Mouse (Mus musculus): ENCODE results near the gene Lin7a. TPM values are rescaled to one million over a fixed set of nuclear protein-coding genes. Genes with fewer than 3 reads are reported as not detected.
A peak's percentile ranks its signal among the peaks of the same experiment; 100 is the strongest.

Lin7a gene
- polyA plus RNA-seq, 1 experiment from 2014 or later: 1.4 TPM

- H3K9me3 ChIP-seq (ENCODE audit: low read length): no peaks in the 10 kb centered on the region
- TF ChIP-seq EP300 (IDR thresholded peaks at IDR 0.05; ENCODE audit: low read depth) (no peak), CTCF (IDR thresholded peaks at IDR 0.05; ENCODE audit: low read depth) (no peak)
- no peak for DNase-seq
- H3K4me1 ChIP-seq (ENCODE audit: insufficient read depth): no peaks in the 10 kb centered on the region
- no peaks in the 10 kb centered on the region for H3K36me3 ChIP-seq (replicated peaks; ENCODE audit: insufficient read depth, low read length)
- no peak overlapping the region for H3K4me3 ChIP-seq (ENCODE audit: low read depth, low read length)
- H3K27me3 ChIP-seq (ENCODE audit: insufficient read depth, low read length): no peaks in the 10 kb centered on the region
- H3K27ac ChIP-seq (ENCODE audit: low read depth): no peak overlapping the region
- no peak overlapping the region for H3K9ac ChIP-seq (replicated peaks)
- 78% methylated on average over 4 of the region's 4 CpGs for WGBS (ENCODE audit: insufficient replicate concordance)
- H3K4me2 ChIP-seq (ENCODE audit: low read depth, low read length): no peak overlapping the region
- no peak for ATAC-seq
Measured at GRCm38 (mm10) chr10:107253191-107253965, 18.1 kb upstream of the Lin7a start.

- H3K27ac ChIP-seq (ENCODE audit: low read depth): no peak overlapping the region
- TF ChIP-seq EP300 (IDR thresholded peaks at IDR 0.05; ENCODE audit: low read depth): no peak
- TF ChIP-seq CTCF (IDR thresholded peaks at IDR 0.05; ENCODE audit: low read depth): no peak
- no peak overlapping the region for H3K4me2 ChIP-seq (ENCODE audit: low read depth, low read length)
- H3K4me1 ChIP-seq (ENCODE audit: insufficient read depth): no peaks in the 10 kb centered on the region
- H3K4me3 ChIP-seq (ENCODE audit: low read depth, low read length): no peak overlapping the region
- H3K9ac ChIP-seq (replicated peaks): no peak overlapping the region
- H3K27me3 ChIP-seq (ENCODE audit: insufficient read depth, low read length): no peaks in the 10 kb centered on the region
- no peaks in the 10 kb centered on the region for H3K9me3 ChIP-seq (ENCODE audit: low read length)
- H3K36me3 ChIP-seq (replicated peaks; ENCODE audit: insufficient read depth, low read length): no peaks in the 10 kb centered on the region
- no peak for ATAC-seq
- DNase-seq: no peak
Measured at GRCm38 (mm10) chr10:107254656-107255055, 16.8 kb upstream of the Lin7a start.

- no peaks in the 10 kb centered on the region for H3K36me3 ChIP-seq (replicated peaks; ENCODE audit: insufficient read depth, low read length)
- H3K27me3 ChIP-seq (ENCODE audit: insufficient read depth, low read length): no peaks in the 10 kb centered on the region
- DNase-seq (no peak), ATAC-seq (no peak)
- no peak overlapping the region for H3K4me2 ChIP-seq (ENCODE audit: low read depth, low read length)
- H3K9ac ChIP-seq (replicated peaks): no peak overlapping the region
- TF ChIP-seq CTCF (IDR thresholded peaks at IDR 0.05; ENCODE audit: low read depth) (no peak), EP300 (IDR thresholded peaks at IDR 0.05; ENCODE audit: low read depth) (no peak)
- H3K4me3 ChIP-seq (ENCODE audit: low read depth, low read length): no peak overlapping the region
- 72% methylated on average over 6 of the region's 6 CpGs for WGBS (ENCODE audit: insufficient replicate concordance)
- H3K27ac ChIP-seq (ENCODE audit: low read depth): no peak overlapping the region
- no peaks in the 10 kb centered on the region for H3K4me1 ChIP-seq (ENCODE audit: insufficient read depth)
- no peaks in the 10 kb centered on the region for H3K9me3 ChIP-seq (ENCODE audit: low read length)
Measured at GRCm38 (mm10) chr10:107255351-107256050, 16.0 kb upstream of the Lin7a start.

GRCm38 (mm10) chr10:107256451-107256960, 15.0 kb upstream of the Lin7a start:
- DNase-seq (no peak), ATAC-seq (no peak)
- Histone ChIP-seq H3K9ac (replicated peaks) (no peak overlapping the region), H3K27me3 (ENCODE audit: insufficient read depth, low read length) (no peaks in the 10 kb centered on the region), H3K4me1 (ENCODE audit: insufficient read depth) (no peaks in the 10 kb centered on the region), H3K36me3 (replicated peaks; ENCODE audit: insufficient read depth, low read length) (no peaks in the 10 kb centered on the region), H3K9me3 (ENCODE audit: low read length) (no peaks in the 10 kb centered on the region), H3K27ac (ENCODE audit: low read depth) (no peak overlapping the region), H3K4me2 (ENCODE audit: low read depth, low read length) (no peak overlapping the region), H3K4me3 (ENCODE audit: low read depth, low read length) (no peak overlapping the region)
- WGBS (ENCODE audit: insufficient replicate concordance): 70% methylated on average over 5 of the region's 5 CpGs
- no peak for TF ChIP-seq CTCF (IDR thresholded peaks at IDR 0.05; ENCODE audit: low read depth)
- TF ChIP-seq EP300 (IDR thresholded peaks at IDR 0.05; ENCODE audit: low read depth): no peak

- H3K4me3 ChIP-seq (ENCODE audit: low read depth, low read length): no peak overlapping the region
- DNase-seq: no peak
- 67% methylated on average over 2 of the region's 2 CpGs for WGBS (ENCODE audit: insufficient replicate concordance)
Measured at GRCm38 (mm10) chr10:107260428-107260827, 11.1 kb upstream of the Lin7a start.

GRCm38 (mm10) chr10:107272131-107272803, 781 bp downstream of the Lin7a start:
- H3K27ac ChIP-seq (ENCODE audit: low read depth): no peak overlapping the region
- H3K4me1 ChIP-seq (ENCODE audit: insufficient read depth): no peaks in the 10 kb centered on the region
- ATAC-seq: peak; percentile 71
- H3K4me3 ChIP-seq (ENCODE audit: low read depth, low read length): peak overlapping the region; percentile 55
- 0 out of 2 replicates have a peak overlapping the region, but pooled peaks have one; percentile 30 for H3K9ac ChIP-seq (replicated peaks)
- TF ChIP-seq CTCF (IDR thresholded peaks at IDR 0.05; ENCODE audit: low read depth) (no peak), EP300 (IDR thresholded peaks at IDR 0.05; ENCODE audit: low read depth) (no peak)
- peaks cover 7% of the 10 kb centered on the region; the same call in 1 of the 2 replicates for H3K27me3 ChIP-seq (ENCODE audit: insufficient read depth, low read length)
- H3K36me3 ChIP-seq (replicated peaks; ENCODE audit: insufficient read depth, low read length): no peaks in the 10 kb centered on the region
- peak; percentile 41 for DNase-seq
- H3K4me2 ChIP-seq (ENCODE audit: low read depth, low read length): peak overlapping the region; percentile 77
- 1% methylated on average over 40 of the region's 41 CpGs for WGBS (ENCODE audit: insufficient replicate concordance)
- no peaks in the 10 kb centered on the region for H3K9me3 ChIP-seq (ENCODE audit: low read length)

More at GRCm38 (mm10) chr10:107260428-107260827, 11.1 kb upstream of the Lin7a start:
- no peak for ATAC-seq
- Histone ChIP-seq H3K9me3 (ENCODE audit: low read length) (no peaks in the 10 kb centered on the region), H3K36me3 (replicated peaks; ENCODE audit: insufficient read depth, low read length) (no peaks in the 10 kb centered on the region), H3K4me2 (ENCODE audit: low read depth, low read length) (no peak overlapping the region), H3K27me3 (ENCODE audit: insufficient read depth, low read length) (no peaks in the 10 kb centered on the region), H3K9ac (replicated peaks) (no peak overlapping the region), H3K4me1 (ENCODE audit: insufficient read depth) (no peaks in the 10 kb centered on the region), H3K27ac (ENCODE audit: low read depth) (no peak overlapping the region)
- no peak for TF ChIP-seq EP300 (IDR thresholded peaks at IDR 0.05; ENCODE audit: low read depth)
- no peak; the same call in 1 of the 2 replicates for TF ChIP-seq CTCF (IDR thresholded peaks at IDR 0.05; ENCODE audit: low read depth)

Measured in liver, postnatal 0 days (tissue).